Mouse (Mus musculus) Patski (cell line): ENCODE results near the gene Tmc7. TPM values are rescaled to one million over a fixed set of nuclear protein-coding genes. Genes with fewer than 3 reads are reported as not detected.

Experiments used
- ATAC-seq: fragments of 100-300 bp; one replicate; pipeline ENCODE4 v1.8.0; 2021
- CTCF ChIA-PET: fragments of 350-600 bp; sonication (Branson Sonifier 250); formaldehyde crosslinking; loops from one replicate; lab custom pipeline; 2022; ENCODE audit warnings: inconsistent platforms; lab: Charles Lee
- POLR2A ChIA-PET: fragments of 350-600 bp; sonication (Branson Sonifier 250); formaldehyde crosslinking; loops from one replicate; lab custom pipeline; 2022; ENCODE audit warnings: antibody characterized with exemption, inconsistent platforms; lab: Charles Lee
- DNase-seq: peaks from one replicate; pipeline ENCODE4 v3.0.0-alpha.2; 2011; ENCODE audit warnings: low read depth, low spot score
- H3K27me3 ChIP-seq: fragments of 371-371 bp; one replicate; pipeline ENCODE4 v1.5.1; 2021
- CTCF ChIP-seq: fragments of 100-300 bp; IDR thresholded peaks from one replicate; pipeline ENCODE4 v1.5.1; 2021
- in situ Hi-C: fragments of 300-500 bp; cut with MboI; formaldehyde crosslinking; loops from 3 replicates; pipeline ENCODE4 v1.11.1; 2018; ENCODE audit warnings: low pct_unique_long_range_greater_than_20kb, mixed read lengths
- polyA plus RNA-seq: library from polyadenylated mRNA; unstranded; gene quantifications from one replicate; pipeline ENCODE4 v1.2.3, GENCODE M21; 2021

Gene Tmc7
- polyA plus RNA-seq, 1 experiment from 2014 or later = 0.24 TPM

DNA sequence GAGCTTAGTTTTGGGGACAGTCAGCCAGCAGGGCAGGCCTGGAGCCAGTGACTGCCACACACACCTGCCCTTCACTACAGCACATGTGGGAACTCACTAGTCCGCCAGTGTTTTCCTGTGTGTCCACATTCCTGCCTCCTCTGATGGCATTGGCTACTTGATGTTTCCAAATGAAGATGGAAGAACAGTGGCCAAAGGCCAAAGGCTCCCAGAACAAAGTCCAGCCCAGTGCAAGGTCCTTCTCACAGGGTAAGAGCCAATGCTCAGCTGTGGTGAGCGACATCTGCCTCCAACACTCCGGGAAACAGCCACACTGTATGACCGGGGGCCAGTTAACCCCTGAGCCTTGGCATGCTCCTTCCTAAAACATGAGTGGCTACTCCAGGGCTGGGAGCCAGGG, 40.4 kb downstream of the Tmc7 start:
- POLR2A ChIA-PET = no interaction called here

DNA sequence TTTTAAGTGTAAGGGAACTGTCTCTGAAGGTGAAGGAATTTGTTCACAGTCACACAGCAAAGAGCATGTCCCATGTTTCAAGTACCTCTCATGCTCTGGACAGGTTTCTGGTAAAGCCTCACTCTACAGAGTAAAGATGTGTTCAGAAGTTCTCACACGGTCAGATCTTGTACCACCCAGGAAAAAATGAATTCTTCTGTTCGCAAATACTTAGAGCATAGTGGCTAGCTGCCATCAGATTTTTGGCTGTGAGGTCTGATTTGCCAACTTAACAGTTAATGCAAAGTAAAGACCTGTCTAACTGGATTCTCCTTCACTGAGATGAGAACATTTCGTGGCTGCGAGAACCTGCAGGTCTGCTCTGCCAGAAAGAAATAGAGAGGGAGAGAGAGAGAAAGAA, 49.5 kb downstream of the Tmc7 start:
- in situ Hi-C loops = no loop called here
- TF ChIP-seq CTCF = no peak
- POLR2A ChIA-PET = no interaction called here
- H3K27me3 ChIP-seq = no peaks in the 10 kb centered on the region
- CTCF ChIA-PET = no interaction called here
- no peak for ATAC-seq
- no peak for DNase-seq

More for the DNA sequence above, 40.4 kb downstream of the Tmc7 start:
- DNase-seq (no peak), ATAC-seq (no peak)
- TF ChIP-seq CTCF = no peak
- CTCF ChIA-PET = no interaction called here
- in situ Hi-C loops = no loop called here
- no peaks in the 10 kb centered on the region for H3K27me3 ChIP-seq

DNA sequence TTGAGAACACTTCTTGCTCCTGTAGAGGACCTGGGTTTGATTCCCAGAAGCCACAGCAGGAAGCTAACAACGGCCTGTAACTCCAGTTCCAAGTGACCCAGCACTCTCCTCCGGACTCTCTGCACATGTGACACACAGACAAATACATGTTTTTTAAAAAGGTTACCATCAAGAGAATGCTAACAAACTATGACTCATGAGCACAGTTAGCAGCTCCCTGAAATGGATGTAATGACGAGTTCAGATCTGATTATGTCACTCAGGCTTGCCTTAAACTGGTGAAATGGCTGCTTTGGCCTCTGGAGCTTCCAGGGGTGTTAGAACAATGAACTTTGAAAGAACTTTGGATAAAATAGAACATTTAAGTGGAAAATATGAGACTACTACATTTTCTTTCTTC, 50.2 kb downstream of the Tmc7 start:
- POLR2A ChIA-PET = no interaction called here

DNA sequence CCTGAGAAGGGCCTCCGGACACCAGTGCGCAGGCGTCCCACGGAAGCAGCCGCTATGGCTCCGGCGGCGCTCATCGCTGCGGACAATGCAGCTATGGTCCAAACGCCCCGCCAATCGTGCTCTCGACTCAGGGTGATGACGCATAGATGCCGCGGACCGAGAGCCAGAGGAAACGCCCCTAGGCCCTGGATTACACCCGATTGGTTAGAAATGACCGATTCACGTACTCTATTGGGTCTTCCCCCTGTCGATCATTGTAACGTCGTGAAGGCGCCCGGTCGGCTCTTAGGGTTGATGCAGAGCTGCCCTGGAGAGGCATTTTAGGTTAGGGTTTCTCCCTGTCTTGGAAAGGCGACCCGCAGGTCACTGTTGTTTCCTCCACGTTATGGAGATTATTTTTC, 51.4 kb downstream of the Tmc7 start, which contains the start of gene Coq7:
Coq7 (minus strand) TSS at position 179 of the 401 bp plus-strand sequence.
- no peaks in the 10 kb centered on the region for H3K27me3 ChIP-seq
- DNase-seq = peak; percentile 89
- ATAC-seq = peak; percentile 92
- no peak for TF ChIP-seq CTCF
- CTCF ChIA-PET = interaction anchor here (1.4 to 1.5 kb wide), 2 partner anchors 12 to 15 kb away, joined by 4 to 7 read pairs; no protein-coding TSS in a partner anchor
- in situ Hi-C loops = no loop called here
- POLR2A ChIA-PET = interaction anchor here (1.3 to 1.8 kb wide), 2 partner anchors 33 to 85 kb away, joined by 3 to 5 read pairs; partner anchors contain the start of gene Syt17

More for the DNA sequence above, 50.2 kb downstream of the Tmc7 start:
- in situ Hi-C loops = no loop called here
- CTCF ChIA-PET = interaction anchor here (1.5 kb wide), 1 partner anchor 11 kb away, joined by 4 read pairs; no protein-coding TSS in a partner anchor
- no peak for TF ChIP-seq CTCF
- DNase-seq = no peak
- ATAC-seq = no peak
- H3K27me3 ChIP-seq = no peaks in the 10 kb centered on the region

DNA sequence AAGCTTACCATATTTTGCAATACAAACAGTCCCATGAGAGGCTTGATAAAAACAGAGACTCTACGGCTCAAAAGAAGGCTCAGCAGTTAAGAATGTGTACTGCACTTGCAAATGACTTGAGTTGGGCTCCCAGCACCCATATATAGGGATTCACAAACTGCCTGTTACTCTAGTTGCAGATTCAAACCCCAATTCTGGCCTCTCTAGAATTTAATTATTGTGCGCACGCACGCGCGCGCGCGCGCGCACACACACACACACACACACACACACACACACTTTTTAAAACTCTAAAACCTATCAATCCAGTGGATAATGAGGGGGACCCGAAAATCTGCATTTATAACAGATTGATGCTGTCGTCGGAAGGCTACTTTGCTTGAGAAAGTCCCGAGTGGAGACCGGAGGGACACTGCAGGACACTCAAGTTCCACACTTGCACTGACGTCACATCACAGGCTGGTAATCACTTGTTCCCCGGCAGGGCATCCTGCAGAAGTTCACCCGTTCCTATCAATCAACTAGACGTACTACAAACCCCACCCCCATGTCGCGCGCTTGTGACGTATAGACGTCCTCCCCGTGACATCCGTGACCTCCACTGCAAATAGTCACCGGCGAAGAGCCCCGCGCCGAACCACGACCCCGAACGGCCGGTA, 51.9 kb downstream of the Tmc7 start:
- ChIA-PET CTCF (interaction anchor here (1.4 to 1.6 kb wide), 3 partner anchors 13 to 16 kb away, joined by 4 to 7 read pairs (median 6); no protein-coding TSS in a partner anchor), POLR2A (interaction anchor here (1.3 to 1.8 kb wide), 2 partner anchors 33 to 84 kb away, joined by 3 to 5 read pairs; partner anchors contain the start of gene Syt17)
- ATAC-seq (peak; percentile 89), DNase-seq (peak; percentile 75)
- H3K27me3 ChIP-seq = no peaks in the 10 kb centered on the region
- TF ChIP-seq CTCF = no peak
- in situ Hi-C loops = no loop called here

DNA sequence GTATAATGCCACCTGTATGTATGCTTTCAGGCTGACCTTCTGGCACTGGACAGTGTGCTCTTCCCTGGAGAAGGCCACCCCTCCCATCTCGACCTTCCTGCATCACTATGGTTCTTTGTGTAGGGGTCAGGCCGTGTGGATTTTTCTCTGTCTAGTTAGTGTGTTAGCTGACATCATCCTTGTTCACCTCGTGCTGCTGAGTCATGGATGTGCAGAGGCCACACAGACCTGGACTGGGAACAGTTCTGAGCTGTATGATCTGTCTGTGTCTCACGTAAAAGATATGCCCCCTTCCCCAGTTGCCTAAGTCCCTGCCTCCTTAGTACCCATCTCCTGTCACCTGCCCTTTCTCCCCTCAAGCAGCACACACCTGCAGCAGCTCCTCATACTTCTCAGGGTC, 57.6 kb downstream of the Tmc7 start:
- H3K27me3 ChIP-seq = no peaks in the 10 kb centered on the region
- ChIA-PET CTCF (interaction anchor here (0.8 to 1.8 kb wide), 2 partner anchors 8 to 90 kb away, joined by 3 to 6 read pairs; no protein-coding TSS in a partner anchor), POLR2A (no interaction called here)
- TF ChIP-seq CTCF = no peak
- in situ Hi-C loops = loop anchor here (5.0 kb wide), 1 partner anchor 65 kb away; no protein-coding TSS in a partner anchor
- ATAC-seq (peak; percentile 57), DNase-seq (no peak)

DNA sequence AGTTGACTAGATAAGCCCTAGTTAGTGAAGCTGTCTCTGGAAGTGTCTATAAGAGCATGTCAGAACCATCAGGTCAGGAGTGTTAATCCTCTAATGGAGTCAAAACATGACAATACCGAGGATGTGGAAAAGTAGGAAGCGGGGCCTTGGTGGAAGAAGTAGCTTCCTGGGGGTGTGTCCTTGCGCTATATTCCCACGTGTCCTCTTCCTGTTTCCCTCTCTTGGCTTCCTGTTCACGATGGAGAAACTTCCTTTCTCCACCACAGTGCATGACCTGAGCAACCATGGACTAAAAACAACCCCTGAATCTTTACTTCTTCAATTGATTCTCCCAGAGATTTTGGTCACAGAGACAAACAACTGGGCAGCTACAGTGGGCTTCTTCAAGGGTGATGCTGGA, 62.5 kb downstream of the Tmc7 start:
- CTCF ChIA-PET = interaction anchor here (1.2 kb wide), 1 partner anchor 73 kb away, joined by 3 read pairs; no protein-coding TSS in a partner anchor

DNA sequence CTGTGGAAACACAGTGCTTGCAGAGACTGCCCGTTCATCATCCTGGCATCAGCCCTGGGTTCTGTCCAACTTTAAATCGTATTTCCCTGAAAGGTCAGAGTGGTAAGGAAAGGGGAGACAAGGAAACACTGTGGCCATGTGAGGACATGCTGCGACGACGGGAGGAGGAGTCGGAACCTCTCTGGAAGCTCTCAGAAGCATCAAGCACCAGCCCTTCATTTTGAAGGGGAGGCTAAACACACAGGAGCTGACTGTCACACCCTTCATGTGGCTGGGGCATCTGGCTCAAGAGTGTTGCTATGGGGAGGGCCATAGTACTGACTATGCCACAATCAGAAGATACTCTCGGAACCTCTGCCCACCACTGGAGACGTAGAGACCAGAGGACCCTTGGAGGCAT, 64.9 kb downstream of the Tmc7 start:
- CTCF ChIA-PET = interaction anchor here (0.9 to 3.5 kb wide), 12 partner anchors 11 to 212 kb away, joined by 3 to 24 read pairs (median 4); partner anchors contain the start of gene Syt17
- DNase-seq = no peak
- no peak for ATAC-seq
- in situ Hi-C loops = loop anchor here (5.0 kb wide), 1 partner anchor 202 kb away; no protein-coding TSS in a partner anchor
- no peaks in the 10 kb centered on the region for H3K27me3 ChIP-seq
- POLR2A ChIA-PET = interaction anchor here (0.6 kb wide), 1 partner anchor 309 kb away, joined by 4 read pairs; no protein-coding TSS in a partner anchor
- TF ChIP-seq CTCF = no peak

More for the DNA sequence above, 62.5 kb downstream of the Tmc7 start:
- no peaks in the 10 kb centered on the region for H3K27me3 ChIP-seq
- POLR2A ChIA-PET = no interaction called here
- ATAC-seq = no peak
- in situ Hi-C loops = loop anchor here (5.0 kb wide), 1 partner anchor 205 kb away; no protein-coding TSS in a partner anchor
- TF ChIP-seq CTCF = no peak
- DNase-seq = no peak

DNA sequence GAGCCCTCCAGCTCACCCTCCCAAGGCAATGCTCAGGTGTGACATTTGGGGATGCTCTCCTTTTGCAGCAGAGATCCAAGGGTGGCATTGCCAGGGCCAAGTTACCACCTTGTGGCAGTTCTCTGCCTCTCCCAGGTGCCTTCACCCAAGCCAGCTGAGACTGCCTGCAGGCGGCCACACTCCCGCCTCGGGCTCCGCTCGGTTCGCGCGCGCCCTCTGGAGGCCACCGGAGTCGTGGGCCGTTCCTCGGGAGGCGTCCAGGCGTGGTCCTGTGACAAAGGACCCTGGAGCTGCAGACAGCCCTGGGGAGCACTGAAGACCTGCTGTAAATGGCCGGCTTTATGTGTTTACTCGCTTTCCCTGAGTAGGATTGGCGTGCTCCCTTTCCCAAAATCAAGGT, 65.8 kb downstream of the Tmc7 start:
- in situ Hi-C loops = no loop called here
- ATAC-seq (peak; percentile 81), DNase-seq (no peak)
- ChIA-PET CTCF (interaction anchor here (0.6 to 3.5 kb wide), 19 partner anchors 8 to 218 kb away, joined by 3 to 24 read pairs (median 4); partner anchors contain the start of gene Syt17), POLR2A (no interaction called here)
- TF ChIP-seq CTCF = peak; percentile 98
- no peaks in the 10 kb centered on the region for H3K27me3 ChIP-seq

DNA sequence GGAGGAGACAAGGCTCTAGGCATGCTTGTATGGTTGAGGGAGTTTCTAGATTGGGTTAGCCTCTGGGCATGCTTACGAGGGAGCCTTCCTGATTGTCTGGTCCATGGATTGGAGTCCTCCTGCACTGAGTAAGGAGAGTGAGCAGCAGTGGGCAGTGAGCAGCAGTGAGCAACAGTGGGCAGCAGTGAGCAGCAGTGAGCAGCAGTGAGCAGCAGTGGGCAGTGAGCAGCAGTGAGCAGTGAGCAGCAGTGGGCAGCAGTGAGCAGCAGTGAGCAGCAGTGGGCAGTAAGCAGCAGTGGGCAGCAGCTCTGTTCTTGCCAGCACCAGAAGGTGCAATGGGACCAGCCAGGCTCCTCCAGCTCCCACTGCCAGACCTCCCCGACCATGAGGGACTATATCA, 66.7 kb downstream of the Tmc7 start:
- in situ Hi-C loops = no loop called here
- no peaks in the 10 kb centered on the region for H3K27me3 ChIP-seq
- ChIA-PET CTCF (interaction anchor here (1.0 to 3.5 kb wide), 13 partner anchors 9 to 210 kb away, joined by 3 to 24 read pairs (median 7); partner anchors contain the start of gene Syt17), POLR2A (interaction anchor here (0.7 kb wide), 1 partner anchor 55 kb away, joined by 3 read pairs; no protein-coding TSS in a partner anchor)
- peak; percentile 18 for TF ChIP-seq CTCF
- ATAC-seq (no peak), DNase-seq (no peak)
